Comparison of ENCODE assay signal across 20 mouse cellular contexts in the genomic region with DNA sequence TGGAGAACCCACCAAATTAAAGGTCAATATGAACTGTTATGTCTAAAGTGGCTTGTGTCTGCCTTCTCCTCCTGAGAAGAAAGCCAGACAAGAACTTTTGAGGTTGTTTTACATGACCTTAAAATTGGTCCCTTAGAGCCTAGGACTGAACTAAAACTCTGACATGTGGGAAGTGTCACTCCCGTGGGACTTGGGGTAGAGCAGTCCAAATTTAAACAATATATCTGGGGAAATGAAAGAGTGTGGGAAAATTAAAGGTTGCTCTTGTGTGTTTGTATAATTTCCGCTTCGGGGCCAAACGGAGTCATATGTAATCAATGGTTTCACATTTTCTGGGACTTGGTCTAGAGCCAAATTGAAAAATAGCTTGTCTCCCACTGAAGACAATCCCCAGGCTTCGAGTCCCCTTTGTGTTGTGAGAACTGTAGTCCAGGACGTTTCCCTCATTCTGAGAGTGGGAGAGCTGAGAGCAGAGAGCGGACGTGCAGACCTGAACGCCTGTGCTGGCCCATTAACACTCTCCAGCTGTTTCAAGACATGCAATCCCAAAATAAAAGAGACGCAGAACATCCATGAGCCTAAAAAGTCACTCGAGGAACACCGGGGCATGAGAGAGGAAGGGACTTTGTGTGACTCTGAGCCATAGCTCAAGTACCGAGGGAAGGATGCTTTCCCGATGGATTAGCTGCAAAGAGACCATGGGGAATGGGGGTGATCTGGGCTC. TPM values are rescaled to one million over a fixed set of nuclear protein-coding genes. Genes with fewer than 3 reads are reported as not detected.
DNase-seq lines count a peak whose midpoint lies in the region; ATAC-seq and TF ChIP-seq lines count a peak whose summit lies in the region.
"Had no signal": no experiment of that assay in that cellular context is flagged by ENCODE, and none has a peak within 500 bp of the region (broad histone marks: within the 10 kb centered on the region; RNA-seq: fewer than 3 reads in every experiment).

No protein-coding gene starts in this region.

- no peak overlapping the region for H3K9ac ChIP-seq in intestine, embryonic 14.5 days (ENCODE audit: low read length)
- no peak overlapping the region for H3K9ac ChIP-seq in intestine, postnatal 0 days (ENCODE audit: low read depth, low read length)
- no peak overlapping the region for H3K9ac ChIP-seq in lung, embryonic 16.5 days (ENCODE audit: low read length)
- H3K9ac ChIP-seq in lung, postnatal 0 days (replicated peaks; ENCODE audit: low read depth): no peak overlapping the region
- H3K9ac ChIP-seq: liver, postnatal 0 days had no signal

- no peaks in the 10 kb centered on the region for H3K9me3 ChIP-seq in intestine, embryonic 14.5 days (ENCODE audit: control insufficient read depth, low read length)
- no peaks in the 10 kb centered on the region for H3K9me3 ChIP-seq in intestine, postnatal 0 days (ENCODE audit: control insufficient read depth)
- no peaks in the 10 kb centered on the region for H3K9me3 ChIP-seq in lung, embryonic 16.5 days (ENCODE audit: control insufficient read depth, low read length)
- H3K9me3 ChIP-seq in lung, postnatal 0 days (ENCODE audit: low read length): no peaks in the 10 kb centered on the region

- H3K4me3 ChIP-seq in intestine, embryonic 14.5 days (ENCODE audit: low read depth, low read length): no peak overlapping the region
- no peak overlapping the region for H3K4me3 ChIP-seq in intestine, postnatal 0 days (ENCODE audit: low read depth, low read length)
- H3K4me3 ChIP-seq in lung, embryonic 16.5 days (ENCODE audit: low read length): no peak overlapping the region
- no peak overlapping the region for H3K4me3 ChIP-seq in lung, postnatal 0 days (ENCODE audit: low read depth, low read length)
- H3K4me3 ChIP-seq: myocyte had no signal

- 38% methylated on average over 14 of the region's 14 CpGs for WGBS in intestine, embryonic 14.5 days
- 59% methylated on average over 14 of the region's 14 CpGs for WGBS in intestine, postnatal 0 days
- WGBS in lung, embryonic 16.5 days: 56% methylated on average over 14 of the region's 14 CpGs
- WGBS in lung, postnatal 0 days: 54% methylated on average over 14 of the region's 14 CpGs

- TF ChIP-seq CTCF in intestine, postnatal 0 days (IDR thresholded peaks at IDR 0.05; ENCODE audit: low read depth): no peak
- no peak for TF ChIP-seq CTCF in lung, postnatal 0 days (IDR thresholded peaks at IDR 0.05)

- no peaks in the 10 kb centered on the region for H3K4me1 ChIP-seq in intestine, embryonic 14.5 days (replicated peaks; ENCODE audit: control insufficient read depth, insufficient read depth, low read length)
- H3K4me1 ChIP-seq in intestine, postnatal 0 days (replicated peaks; ENCODE audit: control insufficient read depth, insufficient read depth, low read length): no peaks in the 10 kb centered on the region
- no peaks in the 10 kb centered on the region for H3K4me1 ChIP-seq in lung, embryonic 16.5 days (replicated peaks; ENCODE audit: control insufficient read depth, insufficient read depth, low read length)
- H3K4me1 ChIP-seq in lung, postnatal 0 days (ENCODE audit: insufficient read depth, low read depth, low read length): no peaks in the 10 kb centered on the region

- TF ChIP-seq EP300 in lung, postnatal 0 days (IDR thresholded peaks at IDR 0.05): no peak

- intact Hi-C loops in gastrocnemius, postnatal 14 days (cut with DNase I; ENCODE audit: low total_unique reads): no loop called here

- no peak overlapping the region for H3K4me2 ChIP-seq in intestine, embryonic 14.5 days (ENCODE audit: low read length)
- no peak overlapping the region for H3K4me2 ChIP-seq in intestine, postnatal 0 days (replicated peaks; ENCODE audit: low read depth)
- no peak overlapping the region for H3K4me2 ChIP-seq in lung, embryonic 16.5 days (ENCODE audit: low read depth, low read length)
- H3K4me2 ChIP-seq in lung, postnatal 0 days (replicated peaks; ENCODE audit: low read depth, low read length): no peak overlapping the region

- peak; percentile 86 for ATAC-seq in intestine, embryonic 14.5 days (replicated peaks; ENCODE audit: low FRiP score, low TSS enrichment, low read depth)
- ATAC-seq in intestine, postnatal 0 days: no peak
- ATAC-seq in lung, embryonic 16.5 days (ENCODE audit: low read depth): peak; percentile 71; the same call in 1 of the 2 replicates
- ATAC-seq in lung, postnatal 0 days: no peak
- ATAC-seq: hindbrain, postnatal 0 days; liver, postnatal 0 days had no signal

- no peaks in the 10 kb centered on the region for H3K36me3 ChIP-seq in intestine, embryonic 14.5 days (ENCODE audit: control insufficient read depth, insufficient read depth, low read length)
- no peaks in the 10 kb centered on the region for H3K36me3 ChIP-seq in intestine, postnatal 0 days (ENCODE audit: control insufficient read depth, insufficient read depth)
- no peaks in the 10 kb centered on the region for H3K36me3 ChIP-seq in lung, embryonic 16.5 days (ENCODE audit: control insufficient read depth, insufficient read depth, low read length)
- H3K36me3 ChIP-seq in lung, postnatal 0 days (ENCODE audit: insufficient read depth, low read length): no peaks in the 10 kb centered on the region

- DNase-seq in gastrocnemius, postnatal 25 days: peak; percentile 23
- no peak for DNase-seq in gastrocnemius, postnatal 14 days
- peak; percentile 60 for DNase-seq in intestine, embryonic 14.5 days (ENCODE audit: low spot score)
- no peak for DNase-seq in lung, postnatal 0 days (ENCODE audit: low spot score)
- DNase-seq in cerebellum, postnatal 4 days (ENCODE audit: low spot score in 2 of 2): no peak
- no peak for DNase-seq in ovary, postnatal 10 days (ENCODE audit: low spot score)
- DNase-seq: adrenal gland, adult 2 months; cerebellum, adult 11 months; cerebellum, postnatal 14 days; gastrocnemius, postnatal 10 days; kidney, postnatal 36 days; liver; liver, postnatal 0 days; midbrain, embryonic 14.5 days; retina, postnatal 1 day had no signal

- no peaks in the 10 kb centered on the region for H3K27me3 ChIP-seq in intestine, embryonic 14.5 days (replicated peaks; ENCODE audit: control insufficient read depth, insufficient read depth, low read length)
- no peaks in the 10 kb centered on the region for H3K27me3 ChIP-seq in intestine, postnatal 0 days (replicated peaks; ENCODE audit: control insufficient read depth, insufficient read depth, low read length)
- no peaks in the 10 kb centered on the region for H3K27me3 ChIP-seq in lung, embryonic 16.5 days (ENCODE audit: control insufficient read depth, insufficient read depth, low read depth, low read length)
- H3K27me3 ChIP-seq in lung, postnatal 0 days (replicated peaks; ENCODE audit: insufficient read depth, low read length): no peaks in the 10 kb centered on the region

- H3K27ac ChIP-seq in intestine, embryonic 14.5 days (ENCODE audit: low read depth): peak overlapping the region; percentile 88
- no peak overlapping the region for H3K27ac ChIP-seq in intestine, postnatal 0 days (ENCODE audit: low read depth, low read length)
- H3K27ac ChIP-seq in lung, embryonic 16.5 days (ENCODE audit: low read length): no peak overlapping the region
- H3K27ac ChIP-seq in lung, postnatal 0 days (ENCODE audit: low read length): no peak overlapping the region
- H3K27ac ChIP-seq: hindbrain, postnatal 0 days had no signal

RNA-seq across cellular contexts. Expression of a gene that starts 23.8 kb away (rescaled TPM):
- 10 to 100 TPM; 25.8 to 29.9 TPM for total RNA-seq in gastrocnemius, postnatal 25 days (2021)
- 10 to 100 TPM; 24.9 to 31.1 TPM for total RNA-seq in gastrocnemius, postnatal 14 days (2021)
- polyA plus RNA-seq in intestine, embryonic 14.5 days (2014; fragmentation: Nextera tagmentation; extraction: Ambion mirVana): 109 and 112 TPM in 2 replicates
- 130 and 131 TPM in 2 replicates for polyA plus RNA-seq in intestine, postnatal 0 days (2015; fragmentation: Nextera tagmentation; extraction: Ambion mirVana)
- polyA plus RNA-seq in lung, embryonic 16.5 days (2015; fragmentation: Nextera tagmentation; extraction: Ambion mirVana): 61.7 and 65.1 TPM in 2 replicates
- polyA plus RNA-seq in lung, postnatal 0 days (2015; fragmentation: Nextera tagmentation; extraction: Ambion mirVana): 53.5 and 53.6 TPM in 2 replicates

RNA-seq across cellular contexts. Expression of a gene that starts 30.6 kb away (rescaled TPM):
- total RNA-seq in gastrocnemius, postnatal 25 days (2021): 100 to 1,000 TPM; 110 to 129 TPM
- 100 to 1,000 TPM; 126 to 127 TPM for total RNA-seq in gastrocnemius, postnatal 14 days (2021)
- polyA plus RNA-seq in intestine, embryonic 14.5 days (2014; fragmentation: Nextera tagmentation; extraction: Ambion mirVana): 18.2 and 18.7 TPM in 2 replicates
- polyA plus RNA-seq in intestine, postnatal 0 days (2015; fragmentation: Nextera tagmentation; extraction: Ambion mirVana): 5.0 and 5.1 TPM in 2 replicates
- polyA plus RNA-seq in lung, embryonic 16.5 days (2015; fragmentation: Nextera tagmentation; extraction: Ambion mirVana): 5.8 TPM in 2 replicates
- polyA plus RNA-seq in lung, postnatal 0 days (2015; fragmentation: Nextera tagmentation; extraction: Ambion mirVana): 2.0 and 2.4 TPM in 2 replicates
- total RNA-seq: neutrophil, adult 5-6 weeks had no signal

Comparison
In these comparisons a context has a peak if more than half of its experiments do, and no peak if none do; other contexts are left out.
1. DNase-seq: peak in gastrocnemius, postnatal 25 days (single experiment) and intestine, embryonic 14.5 days (single experiment); none in gastrocnemius, postnatal 14 days (single experiment), lung, postnatal 0 days (single experiment), cerebellum, postnatal 4 days (0 of 2) and ovary, postnatal 10 days (single experiment).
2. ATAC-seq: peak in intestine, embryonic 14.5 days (single experiment) and lung, embryonic 16.5 days (single experiment); none in intestine, postnatal 0 days (single experiment) and lung, postnatal 0 days (single experiment).